Mouse (Mus musculus) cortical plate, adult 2 months (tissue): ENCODE data around the gene Hpcal1. TPM values are rescaled to one million over a fixed set of nuclear protein-coding genes. Genes with fewer than 3 reads are reported as not detected.

Source experiments
- H3K27ac ChIP-seq: fragments of 200-500 bp; 2 replicates; pipeline ENCODE4 v1.5.1; 2012; ENCODE audit warnings: low read length, control low read depth, inconsistent platforms; ENCODE audit not compliant: insufficient read depth
- H3K4me1 ChIP-seq: fragments of 200-500 bp; 2 replicates; pipeline ENCODE4 v1.6.1; 2011; ENCODE audit warnings: low read length; ENCODE audit not compliant: control insufficient read depth, insufficient read depth
- H3K4me3 ChIP-seq: fragments of 200-500 bp; 2 replicates; pipeline ENCODE4 v1.5.1; 2011; ENCODE audit warnings: mild to moderate bottlenecking, low read length, control low read depth; ENCODE audit not compliant: insufficient read depth
- CTCF ChIP-seq: fragments of 200-500 bp; IDR thresholded peaks from 2 replicates; pipeline ENCODE4 v1.5.1; 2011; ENCODE audit warnings: mild to moderate bottlenecking, control low read depth, low read length; ENCODE audit not compliant: insufficient read depth; ENCODE audit errors: extremely low read depth
- POLR2A ChIP-seq: fragments of 200-500 bp; IDR thresholded peaks from 2 replicates; pipeline ENCODE4 v1.6.1; 2011; ENCODE audit warnings: mild to moderate bottlenecking, low read length, control low read depth; ENCODE audit not compliant: insufficient read depth; ENCODE audit errors: extremely low read depth
- polyA plus RNA-seq: library from polyadenylated mRNA; depleted of rRNA; stranded (reverse); fragments of >200 nt; gene quantifications from 2 replicates; pipeline ENCODE4 v1.2.3, GENCODE M21; 2012

The Hpcal1 gene
- polyA plus RNA-seq, 1 experiment = 71.1 TPM

DNA sequence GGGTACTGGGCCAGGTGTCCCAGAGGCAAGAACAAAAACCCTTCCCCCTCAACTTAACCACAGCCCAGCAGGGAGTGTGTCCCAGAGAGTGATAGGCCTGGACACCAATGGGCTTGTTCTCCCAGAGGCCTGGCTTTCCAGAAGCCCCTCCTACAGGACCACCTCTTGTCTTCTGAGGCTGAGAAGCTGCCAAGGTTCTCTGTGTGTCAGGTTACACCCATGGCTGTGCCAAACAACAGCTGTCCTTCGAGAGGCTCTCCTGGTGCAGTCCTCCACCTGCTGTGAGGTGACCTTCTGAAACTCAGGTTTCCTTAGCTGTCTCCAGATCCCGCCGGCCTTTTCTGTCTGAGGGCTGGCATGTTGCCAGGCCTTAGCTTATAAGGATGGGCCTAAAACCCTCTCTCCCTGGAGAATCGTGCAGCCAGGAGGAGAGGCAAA, 29.2 kb upstream of the Hpcal1 start:
- TF ChIP-seq POLR2A (no peak), CTCF (no peak)
- H3K27ac ChIP-seq = no peak overlapping the region
- H3K4me3 ChIP-seq = no peak overlapping the region
- H3K4me1 ChIP-seq = no peaks in the 10 kb centered on the region

- no peak overlapping the region for H3K4me3 ChIP-seq
- TF ChIP-seq CTCF = no peak
- no peak for TF ChIP-seq POLR2A
- H3K27ac ChIP-seq = no peak overlapping the region
- H3K4me1 ChIP-seq = no peaks in the 10 kb centered on the region
Observed at GRCm38 (mm10) chr12:17663991-17664635, 26.5 kb upstream of the Hpcal1 start.

DNA sequence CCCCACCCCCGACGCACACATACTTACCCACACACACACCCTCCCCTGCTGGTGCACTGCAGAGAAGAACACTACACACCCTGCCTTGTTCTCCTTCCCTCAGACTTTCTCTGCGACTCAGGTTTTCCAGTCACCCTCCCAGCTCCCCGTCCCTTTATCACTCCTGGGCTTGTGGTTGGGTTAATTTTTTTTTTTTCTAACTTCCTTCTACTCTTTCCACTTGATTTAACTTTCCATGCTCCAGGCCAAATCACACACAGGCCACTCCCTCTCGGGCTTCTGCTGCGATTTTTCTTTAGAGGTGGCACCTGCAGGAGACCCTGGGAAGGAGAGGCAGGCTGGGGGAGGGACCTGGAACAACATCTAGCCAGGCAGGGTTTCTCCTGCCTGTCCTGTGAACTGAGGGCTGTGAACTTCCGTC, 24.7 kb upstream of the Hpcal1 start:
- Histone ChIP-seq H3K4me1 (no peaks in the 10 kb centered on the region), H3K4me3 (no peak overlapping the region), H3K27ac (no peak overlapping the region)
- TF ChIP-seq POLR2A = no peak
- no peak for TF ChIP-seq CTCF

DNA sequence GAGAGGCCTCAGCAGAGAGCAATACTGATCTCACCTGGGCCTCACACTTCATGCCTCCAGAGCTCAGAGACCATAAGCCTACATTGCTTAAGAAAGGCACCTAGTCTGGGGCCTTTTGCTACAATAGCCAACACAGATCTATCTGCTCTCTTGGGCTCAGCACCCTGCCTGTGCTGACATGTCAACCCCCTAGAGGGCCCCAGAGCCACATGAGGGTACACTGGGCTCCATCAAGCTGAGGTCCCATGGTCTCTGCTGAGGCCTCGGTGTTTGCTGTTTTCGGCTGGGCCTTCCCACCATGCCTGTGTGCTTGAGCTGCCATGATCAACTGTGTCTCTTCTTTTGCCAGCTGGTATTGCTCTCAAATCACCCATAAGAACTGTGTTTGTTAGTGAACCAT, 24.0 kb upstream of the Hpcal1 start:
- no peak overlapping the region for H3K4me3 ChIP-seq
- H3K4me1 ChIP-seq = no peaks in the 10 kb centered on the region
- H3K27ac ChIP-seq = no peak overlapping the region
- TF ChIP-seq CTCF (peak; percentile 33; the same call in 1 of the 2 replicates), POLR2A (no peak)

GRCm38 (mm10) chr12:17673729-17674128, 16.9 kb upstream of the Hpcal1 start:
- Histone ChIP-seq H3K27ac (no peak overlapping the region), H3K4me3 (no peak overlapping the region), H3K4me1 (no peaks in the 10 kb centered on the region)
- TF ChIP-seq CTCF (no peak), POLR2A (no peak)

- no peaks in the 10 kb centered on the region for H3K4me1 ChIP-seq
- no peak overlapping the region for H3K4me3 ChIP-seq
- TF ChIP-seq POLR2A (no peak), CTCF (no peak)
- H3K27ac ChIP-seq = no peak overlapping the region
Observed at GRCm38 (mm10) chr12:17674182-17674812, 16.4 kb upstream of the Hpcal1 start.

GRCm38 (mm10) chr12:17677743-17678142, 12.9 kb upstream of the Hpcal1 start:
- TF ChIP-seq CTCF = no peak
- TF ChIP-seq POLR2A = no peak
- H3K27ac ChIP-seq = no peak overlapping the region
- H3K4me3 ChIP-seq = no peak overlapping the region
- H3K4me1 ChIP-seq = no peaks in the 10 kb centered on the region

DNA sequence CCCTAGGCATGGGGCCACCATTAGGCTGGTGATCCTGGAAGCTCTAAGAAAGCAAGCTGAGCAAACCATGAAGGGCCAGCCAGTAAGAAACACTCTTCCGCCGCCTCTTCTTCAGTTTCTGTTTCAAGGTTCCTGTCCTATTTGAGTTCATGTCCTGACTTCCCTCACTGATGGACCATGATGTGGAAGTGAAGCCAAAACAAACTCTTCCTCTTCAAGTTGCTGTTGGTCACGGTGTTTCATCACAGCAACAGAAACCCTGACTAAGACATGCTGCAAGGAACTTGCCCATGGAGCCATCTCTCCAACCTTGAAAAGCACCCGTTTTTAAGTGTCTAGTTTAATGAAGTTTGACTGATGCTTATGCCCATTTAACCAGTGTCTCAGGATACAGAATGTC, 11.1 kb upstream of the Hpcal1 start:
- H3K4me3 ChIP-seq = no peak overlapping the region
- H3K4me1 ChIP-seq = no peaks in the 10 kb centered on the region
- no peak for TF ChIP-seq CTCF
- no peak for TF ChIP-seq POLR2A
- no peak overlapping the region for H3K27ac ChIP-seq

DNA sequence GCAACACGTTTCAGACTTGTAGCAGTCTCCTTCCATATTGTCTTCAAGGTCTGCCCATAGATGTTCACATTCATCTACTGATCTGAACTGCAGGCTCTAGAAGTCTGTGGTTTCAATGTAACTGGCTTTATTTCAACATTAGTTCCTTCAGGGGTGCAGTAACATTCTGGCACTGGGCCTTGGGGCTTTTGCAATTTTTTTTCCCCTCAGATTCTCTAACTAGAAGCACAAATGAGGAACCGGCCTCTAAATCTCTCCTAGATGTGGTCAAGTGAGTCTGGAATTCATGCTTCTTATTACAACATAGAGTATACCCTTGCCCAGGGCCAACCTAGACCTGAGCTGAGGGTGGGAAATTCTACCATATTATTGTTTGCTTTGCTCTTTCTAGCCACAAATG, 8.5 kb upstream of the Hpcal1 start:
- Histone ChIP-seq H3K4me1 (no peaks in the 10 kb centered on the region), H3K27ac (no peak overlapping the region), H3K4me3 (no peak overlapping the region)
- TF ChIP-seq CTCF (no peak), POLR2A (no peak)

- no peaks in the 10 kb centered on the region for H3K4me1 ChIP-seq
- H3K27ac ChIP-seq = no peak overlapping the region
- no peak overlapping the region for H3K4me3 ChIP-seq
- TF ChIP-seq POLR2A (no peak), CTCF (no peak)
Observed at GRCm38 (mm10) chr12:17684315-17684714, 6.3 kb upstream of the Hpcal1 start.

DNA sequence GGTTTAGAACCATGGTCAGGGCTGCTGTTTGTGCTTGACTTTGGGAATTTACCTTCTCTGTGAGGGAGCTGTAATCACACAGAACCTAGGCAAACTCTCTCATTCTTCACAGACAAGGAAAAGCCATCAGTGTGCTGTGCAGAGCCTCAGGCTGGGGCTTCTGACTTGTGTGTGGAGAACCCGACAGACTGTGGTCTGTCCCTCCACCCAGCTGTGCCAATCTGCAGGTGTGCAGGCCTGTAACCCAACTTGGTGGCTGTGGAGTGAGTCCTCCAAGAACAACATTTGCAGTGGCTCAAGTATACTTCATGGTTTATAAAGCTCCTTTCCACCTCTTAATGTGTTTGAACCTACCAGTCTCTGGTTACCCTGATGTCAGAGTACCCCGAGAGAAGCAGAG, 4.5 kb upstream of the Hpcal1 start:
- no peak for TF ChIP-seq CTCF
- TF ChIP-seq POLR2A = no peak
- H3K27ac ChIP-seq = no peak overlapping the region
- no peaks in the 10 kb centered on the region for H3K4me1 ChIP-seq
- no peak overlapping the region for H3K4me3 ChIP-seq
